Mouse (Mus musculus) thymus, adult 18-20 months (tissue): ENCODE data around the gene Mrpl24.
A peak's percentile ranks its signal among the peaks of the same experiment; 100 is the strongest.

Source experiments
- DNase-seq, 2 experiments: peaks; one replicate each; pipeline ENCODE4 v3.0.0; 2022; ENCODE audit warnings: mixed read lengths in 2 of 2

Gene Mrpl24

DNA sequence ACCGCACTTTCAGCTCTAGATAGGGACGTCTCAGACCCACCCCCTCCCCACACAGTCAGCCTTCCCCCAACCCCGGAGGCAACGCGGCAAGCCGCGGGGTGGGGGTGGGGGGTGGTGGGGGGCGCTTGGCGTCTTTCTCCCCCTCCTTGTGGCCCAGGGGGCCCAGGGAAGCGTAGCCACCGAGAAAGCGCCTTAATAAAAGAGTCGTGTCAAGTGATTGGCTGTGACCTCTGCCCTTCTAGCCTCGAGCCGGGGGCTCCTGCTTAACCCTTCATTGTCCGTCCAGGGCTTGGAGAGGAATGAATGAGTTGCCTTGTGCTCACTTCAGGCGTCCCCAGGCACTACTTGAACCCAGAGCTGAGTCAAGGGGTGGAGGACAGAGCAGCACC lies 28.5 kb downstream of the Mrpl24 start:
- no peak for DNase-seq

DNA sequence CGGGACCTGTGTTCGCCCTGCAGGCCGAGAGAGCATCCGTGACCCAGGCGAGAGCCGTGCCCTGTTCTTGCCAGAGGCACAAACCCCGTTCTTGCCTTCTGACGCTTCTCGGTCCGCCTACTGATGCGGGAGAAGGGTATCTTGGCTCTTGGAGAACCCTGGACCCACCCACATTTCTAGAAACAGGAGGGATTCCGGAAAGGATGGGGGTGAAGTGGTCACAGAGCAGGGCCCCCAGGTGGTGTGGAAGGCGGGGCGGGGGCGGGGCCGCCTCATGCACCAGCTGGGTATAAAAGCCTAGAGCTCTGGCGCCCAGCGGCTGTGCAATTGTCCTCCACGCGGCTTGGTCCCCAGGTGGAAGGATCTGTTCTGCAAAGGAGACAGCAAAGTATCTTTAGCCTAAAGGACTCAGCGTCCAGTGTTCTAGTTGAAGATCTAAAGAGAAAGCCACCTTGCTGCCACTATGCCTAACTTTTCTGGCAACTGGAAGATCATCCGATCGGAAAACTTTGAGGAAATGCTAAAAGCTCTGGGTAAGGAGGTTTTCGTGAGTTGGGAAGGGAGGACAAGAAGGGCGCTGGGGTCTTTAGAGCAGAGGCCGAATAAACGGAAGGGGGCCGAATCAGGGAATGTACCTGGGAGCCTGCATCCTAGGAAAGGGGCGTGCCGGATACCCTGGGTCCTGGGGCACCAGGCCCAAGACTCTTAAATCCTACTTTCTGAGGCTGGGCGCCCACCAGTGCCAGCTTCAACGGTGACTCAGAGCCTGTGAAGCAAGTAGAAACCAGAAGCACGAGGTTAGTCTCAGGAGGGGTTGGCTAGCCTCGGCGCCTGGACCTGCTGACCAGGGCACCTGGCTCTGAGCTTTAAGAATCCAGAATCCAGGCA lies 29.3 kb downstream of the Mrpl24 start, which contains the start of gene Crabp2:
Crabp2 (plus strand) TSS at position 289 of the 888 bp plus-strand sequence.
- no peak for DNase-seq

DNA sequence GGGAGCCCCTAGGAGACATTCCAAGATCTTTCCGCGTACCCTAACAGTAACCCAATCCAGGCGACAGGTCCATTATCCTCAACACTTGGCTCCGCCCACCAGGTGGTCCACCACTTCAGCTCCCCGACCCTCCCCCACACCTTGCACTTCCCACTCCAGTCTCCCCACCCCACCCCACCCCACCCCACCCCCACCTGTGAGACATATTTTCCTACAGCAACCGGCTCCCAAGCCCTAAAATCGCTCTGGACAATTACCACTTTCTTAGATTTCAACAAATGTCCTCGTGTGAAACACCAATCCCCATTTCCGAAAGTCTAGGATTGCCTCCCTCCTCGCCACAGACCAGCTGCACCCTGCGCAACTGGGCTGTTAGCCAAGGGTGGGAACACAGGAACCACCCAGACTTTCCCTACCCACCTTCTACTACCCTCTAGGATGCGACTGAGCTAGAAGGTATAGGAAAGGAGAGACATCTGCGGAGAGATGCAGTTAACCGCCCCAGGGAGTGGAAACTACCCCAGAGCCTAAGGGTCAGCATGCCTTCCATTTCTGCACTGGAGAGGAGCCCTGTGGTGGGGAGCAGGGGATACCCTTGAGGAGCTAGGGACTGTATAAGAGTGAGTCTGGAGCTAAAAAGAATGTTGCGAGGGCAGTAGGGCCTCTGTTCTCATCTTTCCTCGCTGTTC lies 30.1 kb downstream of the Mrpl24 start:
- DNase-seq = no peak

DNA sequence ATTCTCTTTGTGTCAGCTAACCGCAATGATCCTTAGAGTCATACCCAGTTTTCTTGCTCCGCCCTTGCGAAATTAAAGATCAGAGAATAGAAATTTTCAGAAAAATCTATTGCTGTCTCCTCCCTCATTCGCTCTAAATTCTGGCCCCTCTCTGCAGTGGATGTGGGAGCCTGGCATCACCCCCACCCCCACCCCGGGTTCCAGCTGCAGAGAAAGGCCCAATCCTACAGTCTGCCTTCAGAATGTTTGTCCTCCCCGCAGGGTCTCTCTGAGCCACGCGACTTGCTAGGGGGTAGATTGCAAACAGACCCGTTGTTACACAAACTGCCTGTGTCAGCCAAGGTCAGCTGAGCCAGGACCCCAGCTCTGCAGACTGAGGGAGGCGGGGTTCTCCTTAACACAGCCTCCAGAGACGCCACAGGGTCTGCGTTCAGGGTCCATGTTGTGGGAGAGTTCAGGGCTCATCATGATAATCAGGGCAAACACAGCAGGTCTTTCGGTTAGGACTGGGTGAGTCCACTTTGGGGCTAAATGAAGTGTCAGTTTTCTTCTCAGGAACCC lies 30.7 kb downstream of the Mrpl24 start:
- DNase-seq = no peak

DNA sequence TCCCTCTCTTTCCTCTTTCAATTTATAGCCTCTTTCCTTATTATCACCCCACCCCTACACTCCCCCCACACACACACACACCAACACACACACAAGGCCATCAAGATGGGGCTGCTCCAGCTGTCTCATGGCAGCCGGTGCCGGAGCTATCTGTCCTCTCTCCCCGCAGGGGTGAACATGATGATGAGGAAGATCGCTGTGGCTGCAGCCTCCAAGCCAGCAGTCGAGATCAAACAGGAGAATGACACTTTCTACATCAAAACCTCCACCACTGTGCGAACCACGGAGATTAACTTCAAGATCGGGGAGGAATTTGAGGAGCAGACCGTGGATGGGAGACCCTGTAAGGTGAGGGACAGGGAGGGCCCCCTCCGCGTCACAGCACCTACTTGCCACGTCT lies 32.6 kb downstream of the Mrpl24 start:
- DNase-seq = no peak

DNA sequence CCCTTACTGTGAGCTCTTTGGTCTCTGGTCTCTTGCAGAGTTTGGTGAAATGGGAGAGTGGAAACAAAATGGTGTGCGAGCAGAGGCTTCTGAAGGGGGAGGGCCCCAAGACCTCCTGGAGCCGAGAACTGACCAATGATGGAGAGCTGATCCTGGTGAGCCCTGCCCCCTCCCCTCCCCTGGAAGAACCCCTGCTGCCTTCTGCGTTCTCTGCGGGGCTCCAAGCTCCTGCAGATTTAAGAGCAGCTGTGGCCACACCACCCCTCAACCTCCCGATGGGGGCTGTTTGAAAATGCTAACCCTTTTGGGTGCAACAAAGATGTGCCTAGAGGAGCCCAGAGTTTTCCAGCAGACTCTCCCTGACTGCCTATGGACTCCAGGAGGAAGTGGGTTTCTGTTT lies 33.1 kb downstream of the Mrpl24 start:
- DNase-seq = no peak

DNA sequence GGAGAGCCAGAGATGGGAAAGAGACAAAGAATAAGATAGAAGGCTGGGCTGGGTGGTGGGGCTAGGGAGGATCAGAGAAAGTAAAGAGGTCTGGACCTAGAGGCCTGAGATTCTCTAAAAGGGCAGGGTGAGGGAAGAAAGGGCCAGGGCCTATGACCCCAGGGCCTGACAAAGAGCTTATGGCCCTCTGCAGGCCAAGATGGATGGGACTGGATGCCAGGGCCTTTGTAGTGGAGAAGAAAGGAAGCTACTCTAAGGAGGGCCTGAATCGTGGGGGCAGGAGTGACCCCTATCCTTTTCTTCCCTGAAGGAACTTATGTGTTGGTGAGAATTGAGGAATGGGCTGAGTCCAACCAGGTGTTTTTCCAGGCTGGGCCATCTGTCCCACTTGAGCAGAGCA lies 38.8 kb downstream of the Mrpl24 start:
- DNase-seq = no peak

DNA sequence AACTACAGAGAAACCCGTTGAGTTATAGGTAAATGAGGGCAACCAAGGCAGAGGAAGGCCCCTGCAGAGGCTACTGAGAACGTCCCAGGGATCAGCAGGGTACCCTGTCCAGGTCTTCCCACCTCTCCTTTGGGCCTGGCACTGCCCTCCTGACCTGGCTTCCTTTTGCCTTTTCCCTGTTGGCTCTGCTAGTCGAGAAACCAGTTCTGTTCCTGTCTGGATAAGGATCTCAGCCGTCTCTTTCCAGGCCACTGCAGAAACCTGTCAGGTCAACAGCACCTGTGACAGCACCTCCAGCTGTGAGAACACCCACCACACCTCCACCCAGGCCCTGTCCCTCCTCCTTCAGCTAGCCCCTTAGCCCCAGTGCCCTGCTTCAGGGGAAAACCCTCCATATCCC lies 39.2 kb downstream of the Mrpl24 start:
- no peak for DNase-seq

DNA sequence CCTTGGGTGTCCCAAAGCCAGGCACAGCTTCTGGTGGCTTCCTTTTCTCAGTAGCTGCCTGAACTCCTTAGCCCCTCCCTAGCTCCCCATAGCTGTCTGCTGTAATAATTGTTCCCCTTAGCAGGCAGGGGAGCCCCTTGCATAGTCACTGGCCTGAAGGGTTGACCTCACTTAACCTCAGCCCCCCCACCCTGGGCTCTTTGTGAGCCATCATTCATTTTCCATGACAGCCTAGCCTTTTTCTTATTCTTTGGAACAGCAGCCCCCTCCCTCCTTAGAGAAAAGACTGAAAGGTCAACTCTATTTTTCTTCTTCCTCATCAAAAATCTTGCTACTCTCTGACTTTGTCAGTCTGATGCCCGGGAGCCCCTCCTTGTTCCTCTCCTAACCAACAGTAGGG lies 39.7 kb downstream of the Mrpl24 start:
- no peak for DNase-seq

DNA sequence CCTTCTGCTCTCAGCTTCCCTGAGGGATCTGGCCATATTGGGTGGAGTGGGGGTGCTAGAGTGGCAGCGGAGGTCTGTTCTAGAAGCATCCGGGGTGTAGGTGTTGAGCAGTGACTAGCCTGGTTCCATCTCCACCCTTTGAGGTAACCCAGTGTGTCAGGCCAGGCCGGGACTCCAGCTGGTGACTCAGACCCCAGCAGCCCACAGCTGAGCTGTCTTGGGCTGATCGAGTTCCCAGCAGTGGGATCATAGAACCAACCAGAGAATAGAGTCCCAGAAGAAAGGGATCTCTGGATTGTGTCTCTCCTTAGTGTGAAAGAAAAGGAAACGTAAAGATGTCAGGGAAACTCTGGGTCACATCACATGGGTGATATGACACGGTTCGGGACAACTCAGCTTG lies 40.1 kb downstream of the Mrpl24 start:
- DNase-seq = no peak

DNA sequence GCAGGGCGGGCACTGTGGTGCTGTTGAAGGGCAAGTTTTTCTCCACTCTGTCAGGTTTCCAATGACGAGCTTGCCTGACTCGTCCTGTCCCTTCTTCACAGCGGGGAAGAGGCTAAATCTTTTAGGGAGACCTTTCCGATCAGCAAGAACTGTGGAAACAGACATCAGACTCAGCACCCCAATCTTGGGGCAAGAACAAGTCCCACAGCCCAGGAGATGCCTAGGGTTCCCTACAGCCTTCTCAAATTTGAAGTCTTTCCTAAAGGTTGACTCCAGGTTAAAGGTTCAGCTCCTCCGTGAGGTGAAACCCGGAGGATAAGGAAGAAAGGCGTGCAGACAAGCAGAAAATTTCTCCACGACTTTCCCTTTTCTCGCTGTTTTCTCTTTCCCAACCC lies 40.9 kb downstream of the Mrpl24 start:
- no peak for DNase-seq

DNA sequence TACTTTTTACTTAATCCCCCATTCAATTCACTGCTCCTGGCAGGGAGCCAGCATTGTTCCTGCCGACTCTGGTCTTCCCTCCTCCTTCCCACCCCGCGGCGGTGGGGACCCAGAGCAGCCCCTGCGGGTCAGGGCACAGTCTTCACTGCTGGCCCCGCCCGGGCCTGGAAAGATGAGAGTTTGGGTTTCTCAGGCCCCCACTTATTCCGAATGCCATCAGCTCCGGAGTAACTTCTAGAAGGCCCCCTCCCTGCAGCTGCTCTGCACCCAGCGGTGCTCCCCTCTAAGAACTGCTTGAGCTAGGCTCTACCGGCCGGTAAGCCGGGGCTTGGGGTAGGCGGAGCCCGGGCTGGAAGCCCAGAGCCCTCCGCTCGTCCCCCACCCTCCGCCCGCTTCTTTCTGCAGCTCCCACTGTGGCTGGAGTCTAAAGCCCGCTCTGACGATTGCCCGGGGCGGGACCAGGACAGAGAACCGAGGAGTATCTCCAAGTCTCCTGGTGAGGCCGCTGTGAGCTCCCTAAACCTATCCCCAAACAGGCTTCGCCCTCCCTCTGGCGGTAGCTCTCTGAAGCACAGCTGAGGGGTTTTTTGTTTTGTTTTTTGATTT lies 41.4 kb downstream of the Mrpl24 start:
- DNase-seq = peak; percentile 56 to 62

DNA sequence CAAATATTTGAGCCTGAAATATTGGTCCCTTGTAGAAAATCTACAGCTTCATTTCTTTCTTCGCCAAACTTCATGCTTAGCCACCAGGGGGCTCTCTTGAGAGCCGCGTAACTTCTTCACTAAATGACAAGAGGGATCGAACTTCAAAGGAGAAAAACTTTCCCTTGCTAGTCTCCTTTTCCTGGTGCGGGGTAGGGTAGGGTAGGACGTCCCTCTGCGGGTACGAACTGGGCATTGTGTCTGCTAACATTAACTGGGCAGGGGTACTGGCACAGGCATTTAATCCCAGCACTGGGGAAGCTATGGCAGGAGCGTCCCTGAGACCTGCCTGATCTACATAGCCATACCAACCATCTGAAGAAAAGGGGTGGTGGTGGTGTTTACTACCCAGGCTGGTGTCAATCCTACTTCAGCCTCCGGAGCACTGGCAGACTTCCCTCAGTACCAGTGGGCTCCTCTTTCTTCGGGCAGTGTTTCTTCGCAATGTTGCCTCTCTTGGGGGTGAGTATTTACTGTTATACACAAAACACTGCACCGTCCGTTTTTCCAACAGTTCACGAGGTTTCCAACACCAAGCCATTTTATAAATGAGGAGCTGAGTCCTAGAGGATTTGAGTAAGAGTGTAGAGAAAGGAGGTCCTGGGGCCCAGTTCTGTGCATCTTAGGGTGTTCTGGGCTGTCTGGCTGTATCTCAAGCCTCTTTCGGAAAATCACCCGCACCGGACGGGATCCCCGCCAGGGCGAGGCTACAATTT lies 51.1 kb downstream of the Mrpl24 start:
- no peak for DNase-seq

DNA sequence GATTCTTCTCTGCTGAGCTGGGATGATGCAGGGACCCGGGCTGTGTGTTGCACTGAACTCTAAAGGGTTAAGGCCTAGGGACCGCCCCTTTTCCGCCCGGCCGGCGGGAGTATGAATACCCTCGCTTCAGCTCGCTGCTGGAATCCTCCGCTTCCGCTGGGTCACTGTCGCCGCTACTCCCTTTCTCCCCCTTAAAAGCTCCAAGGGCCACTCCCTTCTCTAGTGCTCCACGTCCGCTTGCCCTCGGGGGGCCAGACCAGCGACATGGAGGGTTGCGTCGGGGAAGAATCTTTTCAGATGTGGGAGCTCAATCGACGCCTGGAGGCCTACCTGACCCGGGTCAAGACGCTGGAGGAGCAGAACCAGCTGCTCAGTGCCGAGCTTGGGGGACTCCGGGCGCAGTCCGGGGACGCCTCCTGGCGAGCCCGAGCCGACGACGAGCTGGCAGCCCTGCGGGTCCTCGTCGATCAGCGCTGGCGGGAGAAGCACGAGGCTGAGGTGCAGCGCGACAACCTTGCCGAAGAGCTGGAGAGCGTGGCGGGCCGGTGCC lies 51.7 kb downstream of the Mrpl24 start, which contains the start of gene Nes:
Nes (plus strand) TSS at position 140 of the 550 bp plus-strand sequence.
- DNase-seq = no peak

DNA sequence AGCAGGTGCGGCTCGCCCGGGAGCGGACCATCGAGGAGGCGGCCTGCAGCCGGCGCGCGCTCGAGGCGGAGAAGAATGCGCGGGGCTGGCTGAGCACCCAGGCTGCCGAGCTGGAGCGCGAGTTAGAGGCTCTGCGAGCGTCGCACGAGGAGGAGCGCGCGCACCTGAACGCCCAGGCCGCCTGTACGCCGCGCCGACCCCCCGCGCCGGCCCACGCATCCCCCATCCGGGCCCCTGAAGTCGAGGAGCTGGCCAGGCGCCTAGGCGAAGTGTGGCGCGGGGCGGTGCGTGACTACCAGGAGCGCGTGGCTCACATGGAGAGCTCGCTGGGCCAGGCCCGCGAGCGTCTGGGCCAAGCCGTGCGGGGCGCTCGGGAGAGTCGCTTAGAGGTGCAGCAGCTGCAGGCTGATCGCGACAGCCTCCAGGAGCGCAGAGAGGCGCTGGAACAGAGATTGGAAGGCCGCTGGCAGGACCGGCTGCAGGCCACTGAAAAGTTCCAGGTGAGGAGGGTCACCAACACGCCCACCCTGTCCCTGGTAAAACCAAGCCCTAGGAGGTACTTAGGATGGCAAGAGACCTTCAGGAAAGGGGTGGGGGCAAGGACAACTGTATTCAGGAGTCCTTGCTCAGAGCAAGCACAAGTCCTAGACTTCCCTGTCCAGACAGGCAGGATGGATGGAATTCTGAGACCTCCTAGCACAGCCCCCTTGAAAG lies 52.3 kb downstream of the Mrpl24 start:
- no peak for DNase-seq

DNA sequence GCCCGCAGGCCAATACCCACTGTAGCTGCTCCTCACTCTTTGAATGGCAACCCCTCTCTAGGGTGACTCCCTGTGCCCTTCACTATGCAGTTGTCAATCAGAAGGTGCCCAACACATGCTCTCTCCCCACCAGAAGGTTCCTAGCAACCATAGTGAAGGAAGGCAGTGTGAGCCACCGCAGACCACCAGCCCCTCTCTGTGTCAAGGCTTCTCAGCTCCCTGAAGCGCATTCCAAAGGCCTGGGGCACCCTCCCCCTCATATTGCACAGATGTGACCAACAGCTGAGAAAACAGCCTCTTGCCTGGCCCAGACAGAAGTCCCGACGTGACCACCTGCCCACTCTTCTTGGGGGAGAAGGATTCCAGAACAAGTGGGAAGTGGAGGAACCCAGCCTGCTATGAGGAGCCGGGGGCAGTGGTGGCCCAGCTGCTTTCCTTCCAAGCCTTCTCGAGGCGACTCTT lies 52.9 kb downstream of the Mrpl24 start:
- no peak for DNase-seq

DNA sequence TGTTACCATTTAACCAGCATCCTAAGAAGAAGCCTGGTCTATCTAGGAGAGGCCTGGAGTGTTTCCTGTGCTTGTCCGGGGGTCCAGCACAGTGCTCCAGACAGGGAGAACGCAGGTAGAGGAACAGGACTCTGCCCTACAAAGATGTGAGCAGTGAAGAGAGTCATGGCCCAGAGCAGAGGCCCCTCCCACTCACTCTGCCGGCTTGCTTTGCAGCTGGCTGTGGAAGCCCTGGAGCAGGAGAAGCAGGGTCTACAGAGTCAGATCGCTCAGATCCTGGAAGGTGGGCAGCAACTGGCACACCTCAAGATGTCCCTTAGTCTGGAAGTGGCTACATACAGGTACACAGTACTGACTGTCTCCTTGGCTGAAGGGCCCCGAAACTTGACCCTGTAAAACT lies 53.5 kb downstream of the Mrpl24 start:
- DNase-seq = no peak
